Mouse (Mus musculus) Patski (cell line): ENCODE measurements around the gene Tacc3. TPM values are rescaled to one million over a fixed set of nuclear protein-coding genes. Genes with fewer than 3 reads are reported as not detected.
A peak's percentile ranks its signal among the peaks of the same experiment; 100 is the strongest.

Source experiments
- ATAC-seq: fragments of 100-300 bp; one replicate; pipeline ENCODE4 v1.8.0; 2021
- CTCF ChIA-PET: fragments of 350-600 bp; sonication (Branson Sonifier 250); formaldehyde crosslinking; loops from one replicate; lab custom pipeline; 2022; ENCODE audit warnings: inconsistent platforms; lab: Charles Lee
- POLR2A ChIA-PET: fragments of 350-600 bp; sonication (Branson Sonifier 250); formaldehyde crosslinking; loops from one replicate; lab custom pipeline; 2022; ENCODE audit warnings: antibody characterized with exemption, inconsistent platforms; lab: Charles Lee
- DNase-seq: peaks from one replicate; pipeline ENCODE4 v3.0.0-alpha.2; 2011; ENCODE audit warnings: low read depth, low spot score
- H3K27me3 ChIP-seq: fragments of 371-371 bp; one replicate; pipeline ENCODE4 v1.5.1; 2021
- CTCF ChIP-seq: fragments of 100-300 bp; IDR thresholded peaks from one replicate; pipeline ENCODE4 v1.5.1; 2021
- in situ Hi-C: fragments of 300-500 bp; cut with MboI; formaldehyde crosslinking; loops from 3 replicates; pipeline ENCODE4 v1.11.1; 2018; ENCODE audit warnings: low pct_unique_long_range_greater_than_20kb, mixed read lengths
- polyA plus RNA-seq: library from polyadenylated mRNA; unstranded; gene quantifications from one replicate; pipeline ENCODE4 v1.2.3, GENCODE M21; 2021

The Tacc3 gene
- polyA plus RNA-seq, 1 experiment from 2014 or later = 63.4 TPM

DNA sequence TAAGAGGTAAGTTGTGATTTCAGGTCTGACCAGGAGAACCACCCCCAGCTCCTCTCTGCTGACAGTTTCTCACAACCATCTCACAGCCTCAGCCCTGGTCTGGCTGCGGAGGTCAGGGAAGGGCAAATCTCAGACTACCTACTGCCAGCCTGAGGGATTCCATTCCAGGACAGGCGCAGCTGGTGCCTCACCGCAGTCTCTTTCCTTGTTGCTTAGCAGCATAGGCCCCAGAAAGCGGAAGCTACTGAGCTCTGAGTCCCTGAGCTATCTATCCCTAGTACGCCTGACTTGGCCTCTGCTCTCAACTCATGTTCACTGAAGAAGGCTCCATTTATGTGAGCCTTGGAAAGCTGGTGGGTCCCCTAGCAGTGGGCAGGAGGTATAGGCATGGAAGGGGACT lies 60.5 kb downstream of the Tacc3 start:
- DNase-seq = no peak
- TF ChIP-seq CTCF = no peak
- H3K27me3 ChIP-seq = no peaks in the 10 kb centered on the region
- in situ Hi-C loops = no loop called here
- ChIA-PET CTCF (interaction anchor here (0.9 to 2.4 kb wide), 2 partner anchors 20 to 35 kb away, joined by 3 to 5 read pairs; no protein-coding TSS in a partner anchor), POLR2A (no interaction called here)
- no peak for ATAC-seq

DNA sequence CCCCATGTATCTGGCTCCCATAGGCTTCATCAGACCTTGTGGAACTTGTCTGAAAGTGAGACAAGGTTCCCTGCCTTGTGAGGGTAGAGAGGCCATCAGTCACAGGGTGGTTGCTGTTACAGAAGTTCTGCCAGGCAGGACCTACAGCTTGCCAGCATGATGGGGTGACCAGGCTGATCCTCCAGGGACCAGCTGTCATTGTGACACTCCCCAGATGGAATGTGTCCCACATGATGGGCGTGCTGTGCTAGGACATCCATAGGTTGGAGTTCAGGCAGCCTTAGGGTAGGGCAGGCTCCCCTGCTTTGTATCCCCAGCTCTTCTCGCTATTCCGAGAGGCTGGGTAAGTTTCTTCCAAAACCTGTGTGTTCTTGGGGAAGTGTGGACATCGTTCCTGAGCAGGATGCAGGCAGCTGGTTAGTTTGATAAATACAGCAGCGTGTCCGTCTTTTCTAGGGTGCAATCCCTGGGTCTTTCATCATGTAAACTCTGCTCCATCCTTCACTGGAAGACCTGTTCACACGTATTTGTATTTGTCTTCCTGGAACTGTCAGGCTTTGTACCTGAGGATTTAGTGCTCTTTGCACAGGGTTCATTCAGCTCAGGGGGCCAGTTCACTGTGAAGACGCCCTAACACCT lies 63.0 kb downstream of the Tacc3 start:
- CTCF ChIA-PET = interaction anchor here (1.3 to 1.4 kb wide), 2 partner anchors 12 to 37 kb away, joined by 3 read pairs; no protein-coding TSS in a partner anchor
- in situ Hi-C loops = no loop called here
- DNase-seq (no peak), ATAC-seq (no peak)
- TF ChIP-seq CTCF = no peak
- POLR2A ChIA-PET = interaction anchor here (0.6 to 1.5 kb wide), 5 partner anchors 8 to 35 kb away, joined by 3 to 7 read pairs (median 3); no protein-coding TSS in a partner anchor
- no peaks in the 10 kb centered on the region for H3K27me3 ChIP-seq

DNA sequence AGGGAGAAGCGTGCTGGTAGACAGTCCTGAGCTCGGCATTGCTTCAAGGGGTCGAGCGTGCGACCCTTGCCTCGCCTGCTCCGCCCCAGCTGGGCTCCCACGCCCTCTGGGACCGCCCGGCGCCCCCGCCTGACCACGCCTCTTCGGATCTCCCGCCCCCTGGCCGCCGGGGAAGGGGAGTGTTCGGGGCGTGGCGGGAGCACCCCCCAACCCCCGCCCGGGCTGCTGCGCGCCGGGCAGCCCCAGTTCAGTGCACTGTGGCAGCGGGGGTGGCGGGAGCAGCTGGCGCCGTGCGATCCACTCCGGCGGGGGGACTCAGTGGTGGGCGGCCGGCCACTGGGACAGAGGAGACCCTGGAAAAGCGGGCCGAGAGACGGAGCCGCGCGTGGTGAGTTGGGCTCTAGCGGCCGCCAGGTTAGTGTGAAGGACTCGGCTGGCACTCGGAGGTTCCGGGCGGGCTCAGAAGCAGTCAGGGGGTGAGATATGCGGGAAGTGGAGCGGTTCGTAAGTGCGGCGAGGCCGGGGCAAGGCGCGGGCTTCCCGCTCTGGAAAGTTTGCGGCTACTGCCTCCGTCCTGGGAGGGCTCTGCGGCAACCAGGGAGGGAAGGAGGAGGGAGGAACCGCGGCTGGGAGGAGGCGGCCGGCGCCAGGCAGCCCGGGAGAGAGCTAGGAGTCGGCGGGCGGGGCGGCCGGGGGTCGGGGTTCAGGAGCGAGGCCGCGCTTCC lies 63.8 kb downstream of the Tacc3 start, which contains the start of gene Fgfr3:
Fgfr3 (plus strand) TSS at position 134 of the 725 bp plus-strand sequence.
- CTCF ChIA-PET = no interaction called here
- H3K27me3 ChIP-seq = no peaks in the 10 kb centered on the region
- no peak for DNase-seq
- ATAC-seq = peak; percentile 41
- no peak for TF ChIP-seq CTCF
- POLR2A ChIA-PET = interaction anchor here (0.6 to 1.4 kb wide), 4 partner anchors 9 to 36 kb away, joined by 3 to 4 read pairs (median 3); no protein-coding TSS in a partner anchor
- in situ Hi-C loops = no loop called here

DNA sequence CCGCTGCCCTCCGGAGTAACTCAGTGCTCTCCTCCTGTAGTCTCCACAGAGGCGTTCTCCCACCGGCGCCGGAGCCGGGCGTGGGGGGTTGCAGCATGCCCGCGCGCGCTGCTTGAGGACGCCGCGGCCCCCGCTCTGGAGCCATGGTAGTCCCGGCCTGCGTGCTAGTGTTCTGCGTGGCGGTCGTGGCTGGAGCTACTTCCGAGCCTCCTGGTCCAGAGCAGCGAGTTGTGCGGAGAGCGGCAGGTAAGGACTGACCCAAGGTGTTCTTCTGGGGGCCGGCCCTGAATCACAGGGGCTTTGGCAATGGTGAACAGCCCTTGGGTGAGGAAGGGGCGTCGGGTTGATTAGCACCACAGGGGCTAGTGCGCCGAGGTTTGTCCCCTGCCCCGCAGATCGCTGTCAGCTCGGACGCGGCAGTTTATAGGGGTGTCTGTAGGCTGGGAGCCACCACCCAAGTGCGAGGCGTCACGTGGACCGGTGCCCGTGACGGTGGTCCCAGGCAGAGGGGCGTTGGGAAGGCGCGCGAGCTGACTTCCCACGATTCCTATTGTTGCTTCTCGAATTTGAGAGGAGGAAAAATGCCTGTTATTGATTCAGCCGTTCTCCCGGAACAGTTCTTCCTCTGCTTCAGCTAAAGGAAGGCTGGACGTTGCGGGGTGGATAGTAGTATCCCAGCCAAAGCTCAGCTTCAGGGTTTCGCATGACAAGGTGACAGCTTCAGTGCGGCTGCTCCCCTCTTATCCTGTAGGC lies 64.5 kb downstream of the Tacc3 start:
- POLR2A ChIA-PET = interaction anchor here (0.8 to 1.4 kb wide), 2 partner anchors 9 to 10 kb away, joined by 3 to 4 read pairs; no protein-coding TSS in a partner anchor
- CTCF ChIA-PET = no interaction called here
- DNase-seq (no peak), ATAC-seq (no peak)
- in situ Hi-C loops = no loop called here
- no peaks in the 10 kb centered on the region for H3K27me3 ChIP-seq
- TF ChIP-seq CTCF = no peak

DNA sequence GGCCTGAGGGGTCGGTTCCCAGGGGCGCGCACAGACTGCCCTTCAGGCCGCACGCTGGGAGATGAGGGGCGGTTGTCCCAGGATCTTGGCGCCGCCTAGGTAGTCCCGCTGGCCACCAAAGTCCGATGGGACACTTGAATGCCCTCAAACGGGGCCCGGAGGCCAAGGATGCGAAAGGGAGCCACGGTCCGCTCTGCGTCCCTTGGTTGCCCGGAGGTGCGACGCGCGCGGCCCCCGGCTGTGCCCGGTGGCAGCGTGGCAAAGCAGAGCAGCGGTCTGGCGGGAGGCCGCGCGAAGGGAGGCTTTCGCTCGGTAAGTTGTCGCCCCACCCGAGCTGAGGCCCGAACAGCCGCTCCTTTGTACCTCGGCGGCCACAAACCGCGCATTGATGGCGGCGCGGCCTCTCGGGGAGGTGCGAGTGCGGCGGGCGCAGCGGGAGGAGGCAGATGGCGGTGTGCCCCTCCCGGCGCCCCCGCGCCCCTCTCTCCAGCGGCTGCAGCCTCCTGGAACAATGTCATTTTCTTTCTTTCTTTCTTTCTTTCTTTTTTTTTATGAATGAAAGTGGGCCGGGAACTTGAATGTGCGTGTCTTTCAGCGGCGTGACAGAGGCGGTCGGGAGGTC lies 65.2 kb downstream of the Tacc3 start:
- H3K27me3 ChIP-seq = no peaks in the 10 kb centered on the region
- in situ Hi-C loops = no loop called here
- TF ChIP-seq CTCF = no peak
- ATAC-seq (no peak), DNase-seq (no peak)
- ChIA-PET POLR2A (no interaction called here), CTCF (no interaction called here)

DNA sequence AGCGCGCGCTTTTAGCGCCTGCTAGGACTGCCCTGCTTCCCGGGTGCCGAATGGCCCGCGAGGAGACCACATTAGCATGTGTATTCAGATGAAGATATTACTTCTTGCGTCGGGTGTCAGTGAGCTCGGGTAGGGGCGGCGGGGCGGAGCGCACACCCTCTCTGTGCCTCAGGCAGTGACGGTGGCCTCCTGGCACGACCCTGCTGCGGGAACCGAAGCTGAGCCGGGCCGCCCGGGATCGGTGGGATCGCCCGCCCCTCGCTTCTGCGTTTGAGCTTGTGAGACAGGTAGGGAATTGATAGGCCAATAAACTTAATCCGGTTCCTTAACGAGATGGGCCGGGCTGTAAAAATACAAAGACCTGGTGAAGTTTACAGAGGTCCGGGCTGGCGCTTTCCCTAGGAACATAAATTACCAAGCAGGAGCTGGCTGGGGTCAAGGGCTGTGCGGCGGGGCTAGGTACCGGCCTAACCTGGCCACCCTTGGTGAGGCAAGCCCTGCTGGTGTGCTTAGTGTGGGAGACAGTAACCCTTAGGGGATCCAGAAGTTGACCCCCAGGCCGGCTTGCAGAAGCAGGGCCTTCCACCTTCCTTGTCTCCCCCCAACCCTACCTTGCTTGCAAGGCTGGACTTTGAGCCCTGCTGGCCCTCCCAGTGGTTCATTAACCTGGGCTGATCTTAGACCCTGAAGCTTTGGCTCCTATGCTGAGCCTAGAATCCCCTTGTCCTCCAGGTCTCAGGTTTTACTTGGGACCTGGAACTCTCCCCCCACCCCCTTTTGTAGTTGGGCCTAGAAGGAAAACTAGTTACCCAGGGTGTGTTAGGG lies 65.9 kb downstream of the Tacc3 start:
- ChIA-PET CTCF (interaction anchor here (0.9 kb wide), 1 partner anchor 14 kb away, joined by 3 read pairs; no protein-coding TSS in a partner anchor), POLR2A (no interaction called here)
- no peak for TF ChIP-seq CTCF
- H3K27me3 ChIP-seq = no peaks in the 10 kb centered on the region
- in situ Hi-C loops = no loop called here
- ATAC-seq (no peak), DNase-seq (no peak)

DNA sequence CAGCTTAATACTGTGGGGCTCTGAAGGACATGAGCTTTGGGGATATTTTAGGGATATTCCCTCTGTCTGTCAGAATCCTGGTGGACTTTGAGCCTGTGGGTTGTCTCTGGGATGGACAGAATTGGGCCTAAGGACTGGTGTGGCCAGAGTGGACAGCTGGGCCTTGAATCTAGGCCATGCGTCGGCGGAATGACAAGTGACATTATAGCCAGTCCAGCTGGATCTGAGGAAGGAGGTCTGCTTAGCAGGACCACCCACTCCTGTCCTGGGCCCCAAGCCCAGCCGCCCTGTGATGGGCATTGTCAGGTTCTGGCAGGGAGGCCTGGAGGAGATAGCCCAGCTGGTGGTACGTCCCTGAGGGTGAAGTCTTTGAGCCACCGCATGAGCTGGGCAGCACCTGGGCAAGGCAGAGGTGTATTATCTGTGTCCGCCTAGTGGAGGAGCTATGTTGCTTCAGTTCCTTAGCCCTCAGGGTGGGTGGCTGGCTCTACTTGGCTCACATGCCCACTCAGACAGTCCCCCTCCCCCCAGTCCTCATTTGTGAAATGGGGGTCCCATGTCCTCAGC lies 68.2 kb downstream of the Tacc3 start:
- no peak for DNase-seq
- ChIA-PET POLR2A (no interaction called here), CTCF (interaction anchor here (0.9 to 1.0 kb wide), 2 partner anchors 43 to 50 kb away, joined by 3 to 4 read pairs; no protein-coding TSS in a partner anchor)
- H3K27me3 ChIP-seq = no peaks in the 10 kb centered on the region
- no peak for ATAC-seq
- in situ Hi-C loops = no loop called here
- TF ChIP-seq CTCF = no peak

DNA sequence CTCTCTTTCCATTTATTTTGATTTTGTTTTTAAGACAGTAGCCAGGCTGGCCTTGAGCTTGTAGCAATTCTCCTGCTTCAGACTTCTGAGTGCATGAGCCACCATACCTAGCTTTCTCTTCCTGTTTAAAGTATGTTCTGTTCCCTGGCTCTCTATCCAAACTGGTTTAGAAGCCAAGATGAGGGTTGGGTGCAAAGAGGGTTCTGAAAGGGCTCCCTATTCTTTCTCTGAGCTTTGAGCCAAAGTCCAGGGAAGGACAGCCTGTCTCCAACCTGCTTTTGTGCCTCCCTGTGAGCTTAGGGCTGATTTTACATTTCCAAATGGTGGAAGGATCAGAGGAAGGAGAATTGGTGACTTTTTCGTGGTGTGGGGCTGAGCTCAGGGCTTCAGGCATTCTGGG lies 69.0 kb downstream of the Tacc3 start:
- H3K27me3 ChIP-seq = no peaks in the 10 kb centered on the region
- in situ Hi-C loops = no loop called here
- no peak for DNase-seq
- TF ChIP-seq CTCF = no peak
- ChIA-PET POLR2A (no interaction called here), CTCF (interaction anchor here (1.0 to 1.5 kb wide), 2 partner anchors 43 to 51 kb away, joined by 3 to 4 read pairs; no protein-coding TSS in a partner anchor)
- no peak for ATAC-seq

Other genes with a start within 250 kb of the Tacc3 start
- gene Nkx1-1, start 224.2 kb upstream of the Tacc3 start, polyA plus RNA-seq = not detected
- gene Fam53a, start 28.5 kb upstream of the Tacc3 start, polyA plus RNA-seq = 48.0 TPM
- 0.56 TPM for gene Gm9903, start 28.2 kb upstream of the Tacc3 start, polyA plus RNA-seq
- gene Slbp, start 5.6 kb upstream of the Tacc3 start, polyA plus RNA-seq = 77.3 TPM
- gene Tmem129, start 288 bp downstream of the Tacc3 start, polyA plus RNA-seq = 40.5 TPM
- gene Fgfr3, start 63.5 kb downstream of the Tacc3 start, polyA plus RNA-seq = 3.7 TPM
- gene Letm1, start 124.7 kb downstream of the Tacc3 start, polyA plus RNA-seq = 64.9 TPM
- gene Nsd2, start 162.6 kb downstream of the Tacc3 start, polyA plus RNA-seq = 69.6 TPM